Mouse (Mus musculus) CH12F3 (cell line): ENCODE results near the gene Pitx2.

Experiments used
- in situ Hi-C: fragments of 300-500 bp; cut with MboI; formaldehyde crosslinking; loops from 2 replicates; pipeline ENCODE4 v1.14.3; 2020; ENCODE audit warnings: low sequenced_read_pairs

Gene Pitx2

GRCm38 (mm10) chr3:129199609-129200500 lies at the start of gene Pitx2:
TSS of gene Pitx2 (plus strand) at chr3:129199878.
- in situ Hi-C loops = no loop called here

GRCm38 (mm10) chr3:129150001-129150400 lies 49.7 kb upstream of the Pitx2 start:
- in situ Hi-C loops = no loop called here

GRCm38 (mm10) chr3:129151096-129151685 lies 48.5 kb upstream of the Pitx2 start:
- in situ Hi-C loops = no loop called here

- in situ Hi-C loops = no loop called here
Measured at GRCm38 (mm10) chr3:129158812-129159370, 40.8 kb upstream of the Pitx2 start.

- in situ Hi-C loops = no loop called here
Measured at GRCm38 (mm10) chr3:129161333-129162035, 38.2 kb upstream of the Pitx2 start.

GRCm38 (mm10) chr3:129164246-129164645 lies 35.4 kb upstream of the Pitx2 start:
- in situ Hi-C loops = no loop called here

GRCm38 (mm10) chr3:129165715-129166114 lies 34.0 kb upstream of the Pitx2 start:
- in situ Hi-C loops = no loop called here

GRCm38 (mm10) chr3:129166684-129167083 lies 33.0 kb upstream of the Pitx2 start:
- in situ Hi-C loops = no loop called here

GRCm38 (mm10) chr3:129170416-129170815 lies 29.3 kb upstream of the Pitx2 start:
- in situ Hi-C loops = no loop called here

GRCm38 (mm10) chr3:129171789-129172188 lies 27.9 kb upstream of the Pitx2 start:
- in situ Hi-C loops = no loop called here

- in situ Hi-C loops = no loop called here
Measured at GRCm38 (mm10) chr3:129194436-129194835, 5.2 kb upstream of the Pitx2 start.

- in situ Hi-C loops = no loop called here
Measured at GRCm38 (mm10) chr3:129195036-129195435, 4.6 kb upstream of the Pitx2 start.

- in situ Hi-C loops = no loop called here
Measured at GRCm38 (mm10) chr3:129195816-129196549, 3.7 kb upstream of the Pitx2 start.

- in situ Hi-C loops = no loop called here
Measured at GRCm38 (mm10) chr3:129196550-129196919, 3.1 kb upstream of the Pitx2 start.

GRCm38 (mm10) chr3:129197035-129197434 lies 2.6 kb upstream of the Pitx2 start:
- in situ Hi-C loops = no loop called here

- in situ Hi-C loops = no loop called here
Measured at GRCm38 (mm10) chr3:129197786-129198626, 1.7 kb upstream of the Pitx2 start.

- in situ Hi-C loops = no loop called here
Measured at GRCm38 (mm10) chr3:129198627-129198903, 1.1 kb upstream of the Pitx2 start.

GRCm38 (mm10) chr3:129199160-129199608 lies 494 bp upstream of the Pitx2 start:
- in situ Hi-C loops = no loop called here

GRCm38 (mm10) chr3:129200501-129200890 lies 818 bp downstream of the Pitx2 start:
- in situ Hi-C loops = no loop called here

GRCm38 (mm10) chr3:129201156-129201555 lies 1.5 kb downstream of the Pitx2 start:
- in situ Hi-C loops = no loop called here
